Mouse (Mus musculus): ENCODE results near the gene Ltbp1. TPM values are rescaled to one million over a fixed set of nuclear protein-coding genes. Genes with fewer than 3 reads are reported as not detected.
A peak's percentile ranks its signal among the peaks of the same experiment; 100 is the strongest.

Gene Ltbp1
- polyA plus RNA-seq, 1 experiment from 2014 or later = 14.2 TPM

DNA sequence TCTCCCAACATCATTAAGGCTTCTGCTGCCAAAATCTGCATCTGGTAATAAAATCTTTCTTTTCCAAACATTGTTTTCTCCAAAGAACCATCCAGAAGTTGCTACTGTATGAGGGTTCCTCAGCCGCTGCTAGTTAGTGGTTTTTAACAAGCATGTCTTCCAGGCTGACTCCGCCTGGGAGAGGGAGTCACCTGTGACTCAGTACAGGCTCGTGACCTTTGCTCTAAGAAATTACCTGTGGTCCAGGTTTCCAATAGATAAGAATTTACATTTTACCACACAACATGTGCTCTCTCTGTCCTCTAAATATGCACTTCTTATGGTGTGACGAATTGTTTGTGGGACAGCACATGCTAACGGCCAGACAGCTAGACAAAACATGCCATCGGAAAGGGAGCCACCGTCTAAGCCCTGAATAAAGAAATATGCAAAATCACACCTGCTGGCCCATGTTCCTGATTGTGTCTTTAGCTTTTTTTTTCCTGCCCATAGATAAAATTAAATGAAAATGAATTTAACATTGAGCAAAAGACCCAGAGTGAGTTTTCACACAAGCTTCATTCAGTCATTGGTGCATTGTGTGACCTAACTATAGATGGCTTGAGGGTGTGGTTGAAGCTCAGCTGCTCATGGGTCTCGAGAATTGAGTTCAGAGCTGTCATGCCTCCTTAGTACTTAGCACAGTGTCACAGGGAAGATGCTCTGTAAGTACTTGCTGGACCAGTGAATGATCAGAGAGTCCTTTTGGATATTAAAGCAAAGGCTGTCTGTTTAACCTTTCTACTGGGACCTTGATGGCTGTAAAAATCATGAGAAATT is 29.0 kb upstream of the Ltbp1 start:
- WGBS = 74% methylated on average over 8 of the region's 8 CpGs
- H3K4me2 ChIP-seq (ENCODE audit: low read depth, low read length) = no peak overlapping the region
- no peaks in the 10 kb centered on the region for H3K36me3 ChIP-seq (replicated peaks; ENCODE audit: control insufficient read depth, insufficient read depth, low read depth, low read length)
- DNase-seq (ENCODE audit: low spot score) (no peak), ATAC-seq (replicated peaks; ENCODE audit: insufficient number of reproducible peaks, low FRiP score, low TSS enrichment, low read depth) (no peak)
- no peak overlapping the region for H3K9ac ChIP-seq (replicated peaks; ENCODE audit: low read length)
- H3K27me3 ChIP-seq (ENCODE audit: control insufficient read depth, insufficient read depth, low read length) = no peaks in the 10 kb centered on the region
- no peak overlapping the region for H3K27ac ChIP-seq (replicated peaks; ENCODE audit: low read depth, low read length)
- no peak overlapping the region for H3K4me3 ChIP-seq (ENCODE audit: low read depth, low read length)
- H3K4me1 ChIP-seq (ENCODE audit: control insufficient read depth, insufficient read depth, low read length) = no peaks in the 10 kb centered on the region
- H3K9me3 ChIP-seq (replicated peaks; ENCODE audit: control insufficient read depth, low read length) = no peaks in the 10 kb centered on the region

DNA sequence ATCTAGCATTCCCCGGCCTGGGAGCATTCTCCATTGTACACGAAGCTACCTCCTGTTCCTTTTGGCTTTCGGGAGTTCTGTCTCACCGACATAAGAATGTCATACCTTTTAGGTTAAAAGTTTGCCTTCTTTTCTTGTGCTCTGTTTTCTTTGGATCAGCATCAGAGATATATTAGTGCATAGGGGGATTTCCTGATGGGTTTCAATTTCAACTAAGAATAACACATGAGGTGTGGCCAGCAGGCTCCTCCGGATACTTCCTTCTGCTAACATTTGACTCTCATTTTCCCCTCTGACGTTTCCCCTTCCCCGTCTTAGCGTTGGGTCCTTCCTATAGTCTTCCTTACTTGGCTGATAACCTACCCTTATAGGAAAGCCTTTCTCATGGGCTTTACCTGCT is 25.6 kb upstream of the Ltbp1 start:
- ATAC-seq (replicated peaks; ENCODE audit: insufficient number of reproducible peaks, low FRiP score, low TSS enrichment, low read depth) (no peak), DNase-seq (ENCODE audit: low spot score) (no peak)
- Histone ChIP-seq H3K27ac (replicated peaks; ENCODE audit: low read depth, low read length) (no peak overlapping the region), H3K27me3 (ENCODE audit: control insufficient read depth, insufficient read depth, low read length) (no peaks in the 10 kb centered on the region), H3K9me3 (replicated peaks; ENCODE audit: control insufficient read depth, low read length) (no peaks in the 10 kb centered on the region), H3K9ac (replicated peaks; ENCODE audit: low read length) (no peak overlapping the region), H3K36me3 (replicated peaks; ENCODE audit: control insufficient read depth, insufficient read depth, low read depth, low read length) (no peaks in the 10 kb centered on the region), H3K4me2 (ENCODE audit: low read depth, low read length) (no peak overlapping the region), H3K4me1 (ENCODE audit: control insufficient read depth, insufficient read depth, low read length) (no peaks in the 10 kb centered on the region), H3K4me3 (ENCODE audit: low read depth, low read length) (no peak overlapping the region)
- WGBS = 70% methylated on average over 8 of the region's 8 CpGs

DNA sequence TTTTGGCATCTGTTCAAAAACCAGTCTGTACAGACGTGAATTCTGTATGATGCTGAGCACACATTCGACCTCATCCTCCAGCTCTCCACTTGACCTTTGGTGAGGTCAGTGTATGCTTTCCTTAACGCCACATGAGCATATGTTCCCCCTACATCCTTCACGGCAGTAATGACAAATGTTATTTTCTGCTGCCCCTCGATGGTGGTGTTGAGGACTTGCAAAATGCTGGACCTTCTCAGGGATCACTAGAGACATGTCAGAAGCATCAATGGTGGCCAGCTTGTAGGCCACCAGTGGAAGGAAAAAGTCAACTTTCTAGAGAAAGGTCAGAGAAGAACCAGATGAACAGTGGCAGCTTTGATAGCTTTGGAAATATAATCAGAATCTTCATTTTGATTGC is 23.7 kb upstream of the Ltbp1 start:
- WGBS = 75% methylated on average over 5 of the region's 5 CpGs
- H3K27me3 ChIP-seq (ENCODE audit: control insufficient read depth, insufficient read depth, low read length) = no peaks in the 10 kb centered on the region
- H3K27ac ChIP-seq (replicated peaks; ENCODE audit: low read depth, low read length) = no peak overlapping the region
- H3K4me1 ChIP-seq (ENCODE audit: control insufficient read depth, insufficient read depth, low read length) = no peaks in the 10 kb centered on the region
- no peak overlapping the region for H3K4me3 ChIP-seq (ENCODE audit: low read depth, low read length)
- no peak for ATAC-seq (replicated peaks; ENCODE audit: insufficient number of reproducible peaks, low FRiP score, low TSS enrichment, low read depth)
- H3K9ac ChIP-seq (replicated peaks; ENCODE audit: low read length) = no peak overlapping the region
- H3K36me3 ChIP-seq (replicated peaks; ENCODE audit: control insufficient read depth, insufficient read depth, low read depth, low read length) = no peaks in the 10 kb centered on the region
- H3K4me2 ChIP-seq (ENCODE audit: low read depth, low read length) = no peak overlapping the region
- DNase-seq (ENCODE audit: low spot score) = no peak
- no peaks in the 10 kb centered on the region for H3K9me3 ChIP-seq (replicated peaks; ENCODE audit: control insufficient read depth, low read length)

GRCm38 (mm10) chr17:74982880-74983279 is 22.5 kb upstream of the Ltbp1 start:
- no peaks in the 10 kb centered on the region for H3K9me3 ChIP-seq (replicated peaks; ENCODE audit: control insufficient read depth, low read length)
- no peak overlapping the region for H3K27ac ChIP-seq (replicated peaks; ENCODE audit: low read depth, low read length)
- H3K27me3 ChIP-seq (ENCODE audit: control insufficient read depth, insufficient read depth, low read length) = no peaks in the 10 kb centered on the region
- H3K36me3 ChIP-seq (replicated peaks; ENCODE audit: control insufficient read depth, insufficient read depth, low read depth, low read length) = no peaks in the 10 kb centered on the region
- 71% methylated on average over 1 of the region's 1 CpGs for WGBS
- ATAC-seq (replicated peaks; ENCODE audit: insufficient number of reproducible peaks, low FRiP score, low TSS enrichment, low read depth) (no peak), DNase-seq (ENCODE audit: low spot score) (no peak)
- H3K4me1 ChIP-seq (ENCODE audit: control insufficient read depth, insufficient read depth, low read length) = no peaks in the 10 kb centered on the region
- H3K4me3 ChIP-seq (ENCODE audit: low read depth, low read length) = no peak overlapping the region
- no peak overlapping the region for H3K4me2 ChIP-seq (ENCODE audit: low read depth, low read length)
- no peak overlapping the region for H3K9ac ChIP-seq (replicated peaks; ENCODE audit: low read length)

DNA sequence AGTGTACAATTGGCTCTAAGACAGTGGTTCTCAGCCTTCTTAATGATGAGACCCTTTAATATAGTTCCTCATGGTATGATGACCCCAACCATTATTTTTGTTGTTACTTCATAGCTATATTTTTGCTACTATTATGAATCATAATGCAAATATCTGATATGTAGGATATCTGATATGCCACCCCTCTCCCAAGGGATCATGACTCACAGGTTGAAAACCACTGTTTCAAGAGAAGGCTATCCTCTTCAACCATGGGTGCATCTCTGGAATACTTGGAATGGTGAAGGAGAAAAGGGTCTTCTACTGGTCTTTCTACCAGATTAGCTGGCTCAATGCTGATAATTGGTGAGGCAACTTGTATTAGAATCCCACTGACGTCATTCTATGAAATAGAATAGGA is 21.3 kb upstream of the Ltbp1 start:
- H3K4me1 ChIP-seq (ENCODE audit: control insufficient read depth, insufficient read depth, low read length) = no peaks in the 10 kb centered on the region
- no peak for ATAC-seq (replicated peaks; ENCODE audit: insufficient number of reproducible peaks, low FRiP score, low TSS enrichment, low read depth)
- H3K4me2 ChIP-seq (ENCODE audit: low read depth, low read length) = no peak overlapping the region
- H3K27me3 ChIP-seq (ENCODE audit: control insufficient read depth, insufficient read depth, low read length) = no peaks in the 10 kb centered on the region
- H3K36me3 ChIP-seq (replicated peaks; ENCODE audit: control insufficient read depth, insufficient read depth, low read depth, low read length) = no peaks in the 10 kb centered on the region
- H3K9me3 ChIP-seq (replicated peaks; ENCODE audit: control insufficient read depth, low read length) = no peaks in the 10 kb centered on the region
- H3K9ac ChIP-seq (replicated peaks; ENCODE audit: low read length) = no peak overlapping the region
- WGBS = 89% methylated on average over 1 of the region's 1 CpGs
- no peak overlapping the region for H3K27ac ChIP-seq (replicated peaks; ENCODE audit: low read depth, low read length)
- DNase-seq (ENCODE audit: low spot score) = no peak
- H3K4me3 ChIP-seq (ENCODE audit: low read depth, low read length) = no peak overlapping the region

- Histone ChIP-seq H3K4me3 (ENCODE audit: low read depth, low read length) (no peak overlapping the region), H3K9me3 (replicated peaks; ENCODE audit: control insufficient read depth, low read length) (no peaks in the 10 kb centered on the region), H3K27me3 (ENCODE audit: control insufficient read depth, insufficient read depth, low read length) (no peaks in the 10 kb centered on the region), H3K9ac (replicated peaks; ENCODE audit: low read length) (no peak overlapping the region), H3K36me3 (replicated peaks; ENCODE audit: control insufficient read depth, insufficient read depth, low read depth, low read length) (no peaks in the 10 kb centered on the region), H3K4me1 (ENCODE audit: control insufficient read depth, insufficient read depth, low read length) (no peaks in the 10 kb centered on the region), H3K4me2 (ENCODE audit: low read depth, low read length) (no peak overlapping the region), H3K27ac (replicated peaks; ENCODE audit: low read depth, low read length) (no peak overlapping the region)
- no peak for ATAC-seq (replicated peaks; ENCODE audit: insufficient number of reproducible peaks, low FRiP score, low TSS enrichment, low read depth)
- DNase-seq (ENCODE audit: low spot score) = no peak
These were observed 20.7 kb upstream of the Ltbp1 start for GRCm38 (mm10) chr17:74984681-74985080.

DNA sequence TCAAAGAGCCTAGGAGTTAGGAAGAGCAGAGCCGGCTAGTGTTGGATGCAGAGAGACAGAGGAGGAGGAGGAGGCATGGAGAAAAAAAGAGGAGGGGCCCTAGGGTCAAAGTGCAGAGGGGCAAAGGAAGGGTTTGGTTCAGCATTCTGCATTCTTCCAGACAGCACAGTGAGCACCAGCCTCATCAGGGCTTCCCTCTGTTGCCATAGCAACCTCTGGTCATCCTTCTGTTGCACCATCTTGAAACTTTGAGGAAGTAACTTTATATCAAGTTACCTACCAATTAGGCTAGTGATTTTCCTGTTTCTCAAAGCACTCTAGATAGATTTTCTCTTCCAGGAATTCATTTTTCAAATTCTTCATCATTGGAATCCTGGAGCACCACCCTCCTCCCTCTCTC is 18.3 kb upstream of the Ltbp1 start:
- ATAC-seq (replicated peaks; ENCODE audit: insufficient number of reproducible peaks, low FRiP score, low TSS enrichment, low read depth) (peak; percentile 18; the same call in 1 of the 2 replicates), DNase-seq (ENCODE audit: low spot score) (peak; percentile 50)
- H3K4me1 ChIP-seq (ENCODE audit: control insufficient read depth, insufficient read depth, low read length) = no peaks in the 10 kb centered on the region
- no peaks in the 10 kb centered on the region for H3K27me3 ChIP-seq (ENCODE audit: control insufficient read depth, insufficient read depth, low read length)
- H3K27ac ChIP-seq (replicated peaks; ENCODE audit: low read depth, low read length) = no peak overlapping the region
- no peak overlapping the region for H3K4me3 ChIP-seq (ENCODE audit: low read depth, low read length)
- H3K9me3 ChIP-seq (replicated peaks; ENCODE audit: control insufficient read depth, low read length) = no peaks in the 10 kb centered on the region
- 29% methylated on average over 1 of the region's 1 CpGs for WGBS
- no peak overlapping the region for H3K9ac ChIP-seq (replicated peaks; ENCODE audit: low read length)
- H3K4me2 ChIP-seq (ENCODE audit: low read depth, low read length) = no peak overlapping the region
- H3K36me3 ChIP-seq (replicated peaks; ENCODE audit: control insufficient read depth, insufficient read depth, low read depth, low read length) = no peaks in the 10 kb centered on the region

GRCm38 (mm10) chr17:74989691-74990090 is 15.7 kb upstream of the Ltbp1 start:
- H3K27me3 ChIP-seq (ENCODE audit: control insufficient read depth, insufficient read depth, low read length) = no peaks in the 10 kb centered on the region
- no peak overlapping the region for H3K27ac ChIP-seq (replicated peaks; ENCODE audit: low read depth, low read length)
- no peaks in the 10 kb centered on the region for H3K9me3 ChIP-seq (replicated peaks; ENCODE audit: control insufficient read depth, low read length)
- ATAC-seq (replicated peaks; ENCODE audit: insufficient number of reproducible peaks, low FRiP score, low TSS enrichment, low read depth) (no peak), DNase-seq (ENCODE audit: low spot score) (no peak)
- H3K9ac ChIP-seq (replicated peaks; ENCODE audit: low read length) = no peak overlapping the region
- H3K4me2 ChIP-seq (ENCODE audit: low read depth, low read length) = no peak overlapping the region
- H3K36me3 ChIP-seq (replicated peaks; ENCODE audit: control insufficient read depth, insufficient read depth, low read depth, low read length) = no peaks in the 10 kb centered on the region
- WGBS = 93% methylated on average over 4 of the region's 4 CpGs
- H3K4me1 ChIP-seq (ENCODE audit: control insufficient read depth, insufficient read depth, low read length) = no peaks in the 10 kb centered on the region
- no peak overlapping the region for H3K4me3 ChIP-seq (ENCODE audit: low read depth, low read length)

Data from embryonic facial prominence, embryonic 11.5 days (tissue).